Mouse (Mus musculus) left cerebral cortex, adult 2 months (tissue): Measurements from ENCODE around the gene Pex26. TPM values are rescaled to one million over a fixed set of nuclear protein-coding genes. Genes with fewer than 3 reads are reported as not detected.
A peak's percentile ranks its signal among the peaks of the same experiment; 100 is the strongest.

Experiments
- DNase-seq, 2 experiments: peaks; one replicate each; pipeline ENCODE4 v3.0.0; 2021 to 2022; ENCODE audit warnings: low spot score in 2 of 2, mixed read lengths in 1 of 2; ENCODE audit errors: extremely low spot score in 1 of 2
- H3K27ac ChIP-seq: fragments of 200-600 bp; 2 replicates; pipeline ENCODE4 v1.8.1; 2022
- H3K4me3 ChIP-seq: fragments of 200-600 bp; 2 replicates; pipeline ENCODE4 v1.8.1; 2022
- CTCF ChIP-seq: fragments of 200-600 bp; IDR thresholded peaks from 2 replicates; pipeline ENCODE4 v1.8.1; 2022; ENCODE audit warnings: antibody characterized with exemption, mild to moderate bottlenecking, moderate library complexity
- intact Hi-C: fragments of 180-260 bp; cut with DNase I; formaldehyde crosslinking; loops from one replicate; pipeline ENCODE4 v1.15.1; 2025
- total RNA-seq, 2 experiments: library from RNA; stranded (reverse); gene quantifications; 2 replicates each; pipeline ENCODE4 v1.2.3; 2021

Pex26 gene
- total RNA-seq, 2 experiments from 2014 or later = 15.0 to 15.1 TPM

- no peak overlapping the region for H3K27ac ChIP-seq
- no peak overlapping the region for H3K4me3 ChIP-seq
- intact Hi-C loops = no loop called here
- TF ChIP-seq CTCF = no peak
- DNase-seq = no peak
These were observed 31.3 kb downstream of the Pex26 start for GRCm38 (mm10) chr6:121214667-121215330.

- no peak for TF ChIP-seq CTCF
- DNase-seq = no peak
- no peak overlapping the region; the same call in 1 of the 2 replicates for H3K27ac ChIP-seq
- H3K4me3 ChIP-seq = no peak overlapping the region
- intact Hi-C loops = no loop called here
These were observed 31.9 kb downstream of the Pex26 start for GRCm38 (mm10) chr6:121215336-121215735.

GRCm38 (mm10) chr6:121215896-121216295 lies 32.4 kb downstream of the Pex26 start:
- TF ChIP-seq CTCF = no peak
- no peak for DNase-seq
- peak overlapping the region; percentile 8; the same call in 1 of the 2 replicates for H3K27ac ChIP-seq
- intact Hi-C loops = no loop called here
- H3K4me3 ChIP-seq = no peak overlapping the region

GRCm38 (mm10) chr6:121216589-121217255 lies 33.3 kb downstream of the Pex26 start:
- no peak overlapping the region for H3K27ac ChIP-seq
- TF ChIP-seq CTCF = no peak
- H3K4me3 ChIP-seq = no peak overlapping the region
- intact Hi-C loops = no loop called here
- no peak for DNase-seq

- Histone ChIP-seq H3K4me3 (no peak overlapping the region), H3K27ac (no peak overlapping the region)
- no peak for TF ChIP-seq CTCF
- intact Hi-C loops = no loop called here
- no peak for DNase-seq
These were observed 34.5 kb downstream of the Pex26 start for GRCm38 (mm10) chr6:121218002-121218401.

GRCm38 (mm10) chr6:121219406-121219805 lies 35.9 kb downstream of the Pex26 start:
- DNase-seq = no peak
- no peak for TF ChIP-seq CTCF
- Histone ChIP-seq H3K27ac (no peak overlapping the region), H3K4me3 (no peak overlapping the region)
- intact Hi-C loops = no loop called here

GRCm38 (mm10) chr6:121220181-121220580 lies 36.7 kb downstream of the Pex26 start:
- no peak for TF ChIP-seq CTCF
- no peak for DNase-seq
- Histone ChIP-seq H3K4me3 (no peak overlapping the region), H3K27ac (no peak overlapping the region)
- intact Hi-C loops = no loop called here

GRCm38 (mm10) chr6:121221876-121222597 lies 38.6 kb downstream of the Pex26 start:
- intact Hi-C loops = no loop called here
- no peak for TF ChIP-seq CTCF
- Histone ChIP-seq H3K4me3 (no peak overlapping the region), H3K27ac (no peak overlapping the region)
- DNase-seq = no peak

GRCm38 (mm10) chr6:121223001-121223400 lies 39.5 kb downstream of the Pex26 start:
- DNase-seq = no peak
- Histone ChIP-seq H3K27ac (no peak overlapping the region), H3K4me3 (no peak overlapping the region)
- intact Hi-C loops = no loop called here
- TF ChIP-seq CTCF = no peak

- Histone ChIP-seq H3K27ac (no peak overlapping the region), H3K4me3 (no peak overlapping the region)
- no peak for DNase-seq
- no peak for TF ChIP-seq CTCF
- intact Hi-C loops = no loop called here
These were observed 40.6 kb downstream of the Pex26 start for GRCm38 (mm10) chr6:121224067-121224466.

- DNase-seq = no peak
- no peak for TF ChIP-seq CTCF
- Histone ChIP-seq H3K4me3 (no peak overlapping the region), H3K27ac (no peak overlapping the region)
- intact Hi-C loops = no loop called here
These were observed 41.5 kb downstream of the Pex26 start for GRCm38 (mm10) chr6:121224993-121225392.

- no peak for DNase-seq
- Histone ChIP-seq H3K27ac (no peak overlapping the region), H3K4me3 (no peak overlapping the region)
- TF ChIP-seq CTCF = no peak
- intact Hi-C loops = no loop called here
These were observed 42.6 kb downstream of the Pex26 start for GRCm38 (mm10) chr6:121226043-121226442.
